Mouse (Mus musculus): Measurements from ENCODE around the gene Tmprss7.

DNA sequence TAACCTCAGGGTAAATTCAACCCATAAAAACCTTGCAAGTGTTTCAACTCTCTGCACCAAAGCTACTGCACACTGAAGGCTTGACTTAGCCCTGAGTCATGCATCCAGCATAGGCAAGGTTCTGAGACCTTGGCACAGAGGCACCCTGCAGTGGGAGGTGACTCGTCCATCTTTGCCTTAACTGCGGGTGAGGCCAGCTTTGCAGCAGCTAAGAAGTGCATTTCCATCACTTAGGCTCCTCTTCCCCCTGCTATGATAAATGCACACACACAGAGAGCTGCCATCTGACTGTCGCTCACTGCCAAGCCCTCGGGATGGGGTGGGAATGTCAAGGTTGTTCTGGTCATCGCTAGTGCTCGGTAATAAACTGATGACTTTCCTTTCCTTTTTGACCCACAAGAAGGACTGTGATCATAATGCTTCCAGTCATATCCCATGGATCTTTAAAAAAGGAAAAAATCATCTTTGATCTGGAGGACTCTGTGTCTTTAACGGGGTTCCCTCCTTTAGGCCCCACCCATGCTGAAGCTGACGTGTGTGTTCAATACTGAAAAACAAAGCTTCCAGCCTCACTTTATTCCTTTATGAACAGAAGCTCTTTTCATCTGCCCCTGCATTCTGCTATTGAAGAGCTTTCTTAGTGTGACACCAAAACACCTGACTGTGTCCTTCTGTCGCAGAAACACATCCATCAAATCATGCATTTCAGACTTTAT, 2.1 kb upstream of the Tmprss7 start:
- TF ChIP-seq POLR2A (IDR thresholded peaks at IDR 0.05; ENCODE audit: low read depth, low read length): no peak
- TF ChIP-seq CTCF (IDR thresholded peaks at IDR 0.05; ENCODE audit: extremely low read depth, insufficient read depth, insufficient read length, insufficient replicate concordance): no peak

All from spleen, adult 2 months (tissue).